Comparison of ENCODE assay signal across 7 mouse cellular contexts in the genomic region with DNA sequence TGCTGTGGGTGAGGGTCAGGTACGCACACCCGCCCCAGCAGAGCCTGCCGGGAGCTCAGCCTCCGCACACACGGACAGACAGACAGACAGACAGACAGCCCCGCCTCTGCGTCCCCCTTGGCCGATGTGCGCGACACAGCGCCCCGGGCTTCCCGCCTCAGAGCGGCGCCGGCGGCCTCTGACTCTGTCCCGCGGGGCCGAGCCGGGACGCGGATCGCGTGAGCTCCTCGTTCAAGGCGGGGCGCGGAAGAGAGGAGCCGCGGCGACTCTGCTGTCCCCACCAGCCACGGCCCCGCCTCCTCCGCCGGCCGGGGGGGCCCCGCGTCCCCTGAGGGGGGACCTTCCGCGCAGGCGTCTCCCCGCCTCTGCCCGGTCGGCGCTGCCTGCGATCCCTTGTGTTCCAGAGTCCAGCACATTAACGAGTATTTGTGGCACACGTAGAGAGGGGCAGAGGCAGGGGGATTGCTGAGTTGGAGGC. TPM values are rescaled to one million over a fixed set of nuclear protein-coding genes. Genes with fewer than 3 reads are reported as not detected.
A peak's percentile ranks its signal among the peaks of the same experiment; 100 is the strongest.
DNase-seq lines count a peak whose midpoint lies in the region; ATAC-seq and TF ChIP-seq lines count a peak whose summit lies in the region.

No protein-coding gene starts in this region.

- no peaks in the 10 kb centered on the region for H3K36me3 ChIP-seq in intestine, postnatal 0 days (ENCODE audit: control insufficient read depth, insufficient read depth)
- H3K36me3 ChIP-seq in limb, embryonic 11.5 days (ENCODE audit: control insufficient read depth, insufficient read depth, low read length), result no peaks in the 10 kb centered on the region
- H3K36me3 ChIP-seq in midbrain, embryonic 13.5 days, result no peaks in the 10 kb centered on the region
- no peaks in the 10 kb centered on the region for H3K36me3 ChIP-seq in small intestine, adult 2 months (ENCODE audit: control insufficient read depth, insufficient read depth, low read length)

- H3K9me3 ChIP-seq in intestine, postnatal 0 days (ENCODE audit: control insufficient read depth), result no peaks in the 10 kb centered on the region
- H3K9me3 ChIP-seq in limb, embryonic 11.5 days (ENCODE audit: control insufficient read depth, low read length), result no peaks in the 10 kb centered on the region
- H3K9me3 ChIP-seq in midbrain, embryonic 13.5 days, result no peaks in the 10 kb centered on the region

- H3K4me2 ChIP-seq in intestine, postnatal 0 days (replicated peaks; ENCODE audit: low read depth), result peak overlapping the region; percentile 65
- peak overlapping the region; percentile 82 for H3K4me2 ChIP-seq in limb, embryonic 11.5 days (ENCODE audit: low read depth, severe bottlenecking)
- H3K4me2 ChIP-seq in midbrain, embryonic 13.5 days (replicated peaks), result peak overlapping the region; percentile 68

- peak; percentile 27; the same call in 1 of the 2 replicates for TF ChIP-seq POLR2A in small intestine, adult 2 months (IDR thresholded peaks at IDR 0.05; ENCODE audit: low read depth, low read length)

- DNase-seq in adrenal gland, adult 8-10 months, result peak; percentile 91
- peak; percentile 90 for DNase-seq in embryo, embryonic 9.5 days (ENCODE audit: extremely low spot score)
- peak; percentile 88 to 91 for DNase-seq in gastrocnemius, postnatal 4 days (ENCODE audit: low spot score in 2 of 2)
- peak; percentile 86 for DNase-seq in limb, embryonic 11.5 days (ENCODE audit: low spot score)

- peak; percentile 90 for ATAC-seq in intestine, postnatal 0 days
- peak; percentile 85 for ATAC-seq in limb, embryonic 11.5 days (ENCODE audit: insufficient number of reproducible peaks, low FRiP score, low TSS enrichment, low read depth)
- ATAC-seq in midbrain, embryonic 13.5 days, result peak; percentile 86

- TF ChIP-seq CTCF in intestine, postnatal 0 days (IDR thresholded peaks at IDR 0.05; ENCODE audit: low read depth), result no peak; the same call in 1 of the 2 replicates
- no peak for TF ChIP-seq CTCF in small intestine, adult 2 months (IDR thresholded peaks at IDR 0.05; ENCODE audit: extremely low read depth, insufficient read length, insufficient replicate concordance, low read depth, low read length)

- peak overlapping the region; percentile 50 for H3K9ac ChIP-seq in intestine, postnatal 0 days (ENCODE audit: low read depth, low read length)
- peak overlapping the region; percentile 74 for H3K9ac ChIP-seq in limb, embryonic 11.5 days (ENCODE audit: low read length)
- H3K9ac ChIP-seq in midbrain, embryonic 13.5 days (replicated peaks), result peak overlapping the region; percentile 73

- H3K27me3 ChIP-seq in intestine, postnatal 0 days (replicated peaks; ENCODE audit: control insufficient read depth, insufficient read depth, low read length), result no peaks in the 10 kb centered on the region
- peaks cover 12% of the 10 kb centered on the region; the same call in 1 of the 2 replicates for H3K27me3 ChIP-seq in limb, embryonic 11.5 days (ENCODE audit: control insufficient read depth, insufficient read depth, low read length)
- H3K27me3 ChIP-seq in midbrain, embryonic 13.5 days, result no peaks in the 10 kb centered on the region
- H3K27me3 ChIP-seq in small intestine, adult 2 months (ENCODE audit: control insufficient read depth, insufficient read depth, low read length), result no peaks in the 10 kb centered on the region

- under 1% methylated on average over 49 of the region's 49 CpGs for WGBS in intestine, postnatal 0 days
- WGBS in limb, embryonic 11.5 days, result 1% methylated on average over 36 of the region's 49 CpGs
- under 1% methylated on average over 41 of the region's 49 CpGs for WGBS in midbrain, embryonic 13.5 days
- WGBS in small intestine, adult 2 months, result under 1% methylated on average over 46 of the region's 49 CpGs

- H3K4me1 ChIP-seq in intestine, postnatal 0 days (replicated peaks; ENCODE audit: control insufficient read depth, insufficient read depth, low read length), result no peaks in the 10 kb centered on the region
- H3K4me1 ChIP-seq in limb, embryonic 11.5 days (ENCODE audit: control insufficient read depth, insufficient read depth, low read length), result 0 out of 2 replicates have a peak, but pooled peaks cover 10% of the 10 kb centered on the region
- peaks cover 15% of the 10 kb centered on the region for H3K4me1 ChIP-seq in midbrain, embryonic 13.5 days (replicated peaks)
- H3K4me1 ChIP-seq in small intestine, adult 2 months (ENCODE audit: control insufficient read depth, insufficient read depth, insufficient read length, low read length), result peaks cover 15% of the 10 kb centered on the region

- H3K4me3 ChIP-seq in intestine, postnatal 0 days (ENCODE audit: low read depth, low read length), result peak overlapping the region; percentile 51
- peak overlapping the region; percentile 51 for H3K4me3 ChIP-seq in limb, embryonic 11.5 days (ENCODE audit: low read depth, low read length)
- H3K4me3 ChIP-seq in midbrain, embryonic 13.5 days (replicated peaks), result peak overlapping the region; percentile 57
- H3K4me3 ChIP-seq in small intestine, adult 2 months (ENCODE audit: low read depth, low read length), result peak overlapping the region; percentile 61

- H3K27ac ChIP-seq in intestine, postnatal 0 days (ENCODE audit: low read depth, low read length), result peak overlapping the region; percentile 95
- peak overlapping the region; percentile 56; the same call in 1 of the 2 replicates for H3K27ac ChIP-seq in limb, embryonic 11.5 days (replicated peaks; ENCODE audit: low read depth, low read length)
- peak overlapping the region; percentile 97 for H3K27ac ChIP-seq in midbrain, embryonic 13.5 days
- peak overlapping the region; percentile 56 for H3K27ac ChIP-seq in small intestine, adult 2 months (ENCODE audit: insufficient read depth, low read depth, low read length)

RNA-seq across cellular contexts. Expression of a gene that starts 43.9 kb away (rescaled TPM):
- total RNA-seq in adrenal gland, adult 8-10 months (2022), result 1 to 10 TPM; 1.2 to 3.0 (median 3.0) TPM
- 1 to 10 TPM; 3.7 to 4.2 TPM for total RNA-seq in gastrocnemius, postnatal 4 days (2021)
- 4.4 and 4.9 TPM in 2 replicates for polyA plus RNA-seq in intestine, postnatal 0 days (2015; fragmentation: Nextera tagmentation; extraction: Ambion mirVana)
- polyA plus RNA-seq in limb, embryonic 11.5 days (2014; fragmentation: Nextera tagmentation; extraction: Ambion mirVana), result 0.51 and 0.96 TPM in 2 replicates
- 0.66 and 0.73 TPM in 2 replicates for polyA plus RNA-seq in midbrain, embryonic 13.5 days (2015; fragmentation: Nextera tagmentation; extraction: Ambion mirVana)
- 1.2 and 1.3 TPM in 2 replicates for polyA plus RNA-seq in small intestine, adult 2 months (2012; rRNA removed)

RNA-seq across cellular contexts. Expression of a gene that starts 53.6 kb away (rescaled TPM):
- not detected for total RNA-seq in adrenal gland, adult 8-10 months (2022)
- total RNA-seq in gastrocnemius, postnatal 4 days (2021), result not detected
- not detected in 2 replicates for polyA plus RNA-seq in intestine, postnatal 0 days (2015; fragmentation: Nextera tagmentation; extraction: Ambion mirVana)
- polyA plus RNA-seq in limb, embryonic 11.5 days (2014; fragmentation: Nextera tagmentation; extraction: Ambion mirVana), result not detected in 2 replicates
- polyA plus RNA-seq in midbrain, embryonic 13.5 days (2015; fragmentation: Nextera tagmentation; extraction: Ambion mirVana), result not detected in 2 replicates
- not detected in 2 replicates for polyA plus RNA-seq in small intestine, adult 2 months (2012; rRNA removed)

Comparison
In these comparisons a context has a peak if more than half of its experiments do, and no peak if none do; other contexts are left out.
1. Peak in every context shown above with its lines: DNase-seq, ATAC-seq, H3K4me3 ChIP-seq and H3K27ac ChIP-seq.